Mouse (Mus musculus): ENCODE measurements around the gene Cryab.

The Cryab gene

GRCm38 (mm10) chr9:50797641-50798040 lies 46.5 kb downstream of the Cryab start:
- DNase-seq (ENCODE audit: inconsistent ontology term): no peak

GRCm38 (mm10) chr9:50798368-50798767 lies 47.2 kb downstream of the Cryab start:
- no peak for DNase-seq (ENCODE audit: inconsistent ontology term)

GRCm38 (mm10) chr9:50800985-50801384 lies 49.9 kb downstream of the Cryab start:
- DNase-seq (ENCODE audit: inconsistent ontology term): peak; percentile 32

GRCm38 (mm10) chr9:50803055-50803671 lies 52.0 kb downstream of the Cryab start:
- DNase-seq (ENCODE audit: inconsistent ontology term): no peak
